Mouse (Mus musculus) lung, postnatal 25 days (tissue): ENCODE results near the gene Cs.

ENCODE experiments used
- DNase-seq: peaks from one replicate; pipeline ENCODE4 v3.0.0; 2022; ENCODE audit warnings: low spot score

Gene Cs

DNA sequence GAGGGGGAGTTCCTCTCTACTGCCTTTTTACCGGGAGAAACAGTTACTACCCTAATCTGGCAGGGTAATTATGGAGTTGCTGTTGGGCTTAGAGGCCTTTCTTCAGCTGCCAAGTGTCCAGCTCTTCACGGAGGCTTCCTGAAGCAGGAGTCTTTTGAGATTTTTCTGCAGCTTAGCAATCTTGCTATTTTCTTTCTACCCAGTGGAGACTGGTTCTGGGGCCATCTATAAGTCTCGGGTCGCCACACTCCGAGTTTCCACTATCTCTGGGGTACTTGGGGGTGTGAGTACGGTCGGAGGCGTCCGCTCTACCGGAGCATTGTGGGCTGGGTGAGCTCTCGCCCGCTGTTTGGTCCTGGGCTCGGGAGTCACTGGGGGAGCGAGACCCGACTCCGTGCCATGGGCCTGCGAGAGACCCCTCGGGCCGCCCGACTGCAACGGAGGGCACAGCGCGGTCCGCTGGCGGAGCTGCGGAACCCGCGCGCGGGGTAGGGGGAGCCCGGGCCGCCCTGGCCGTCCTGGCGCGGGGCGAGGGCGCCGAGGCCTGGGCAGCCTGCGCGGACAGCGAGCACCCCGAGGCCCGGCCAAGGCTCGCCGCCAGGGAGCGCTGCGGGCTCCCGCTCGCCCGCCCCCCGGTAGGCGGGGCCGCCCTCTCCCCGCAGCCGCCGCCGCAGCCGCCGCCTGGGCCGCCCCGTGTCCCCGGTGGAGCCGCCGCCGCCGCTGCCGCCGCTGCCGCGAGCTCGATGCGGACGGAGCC is 39.1 kb downstream of the Cs start, which contains the start of gene Ankrd52:
Gene Ankrd52, plus strand, starts transcription at position 661 of the 757 bp plus-strand sequence.
- peak; percentile 84 for DNase-seq

DNA sequence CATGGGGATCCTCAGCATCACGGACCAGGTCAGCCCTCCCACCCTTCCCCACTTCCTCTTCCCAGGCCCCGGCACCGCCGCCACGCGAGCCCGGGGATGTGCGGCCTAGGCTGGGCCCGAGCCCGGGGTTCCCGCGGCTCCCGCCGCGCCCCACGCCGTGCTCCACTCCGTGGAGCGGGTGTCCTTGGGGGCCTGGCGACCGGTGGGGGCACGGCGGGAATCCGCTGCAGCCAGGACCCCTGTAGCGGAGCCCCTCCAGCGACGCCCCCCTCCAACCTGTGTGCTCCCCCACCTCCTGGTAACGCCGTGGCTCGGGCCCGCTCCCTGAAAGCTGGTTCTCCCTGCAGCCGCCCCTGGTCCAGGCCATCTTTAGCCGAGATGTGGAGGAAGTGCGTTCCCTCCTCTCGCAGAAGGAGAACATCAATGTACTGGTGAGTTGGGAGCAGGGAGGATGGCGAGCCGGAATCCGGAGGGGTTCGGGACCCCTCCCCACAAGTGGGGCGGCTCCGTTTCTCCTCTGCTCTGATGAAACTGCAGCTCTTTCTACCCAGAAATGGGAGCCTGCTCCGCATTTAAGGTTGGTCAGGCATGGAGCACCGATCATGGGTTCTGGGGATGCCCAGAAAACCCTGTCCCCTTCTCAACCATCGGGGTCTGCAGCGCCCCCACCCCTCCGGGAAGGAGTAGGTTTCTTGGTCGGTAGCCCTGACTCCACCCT is 39.8 kb downstream of the Cs start:
- no peak for DNase-seq

GRCm38 (mm10) chr10:128377940-128378448 is 40.5 kb downstream of the Cs start:
- DNase-seq: no peak

DNA sequence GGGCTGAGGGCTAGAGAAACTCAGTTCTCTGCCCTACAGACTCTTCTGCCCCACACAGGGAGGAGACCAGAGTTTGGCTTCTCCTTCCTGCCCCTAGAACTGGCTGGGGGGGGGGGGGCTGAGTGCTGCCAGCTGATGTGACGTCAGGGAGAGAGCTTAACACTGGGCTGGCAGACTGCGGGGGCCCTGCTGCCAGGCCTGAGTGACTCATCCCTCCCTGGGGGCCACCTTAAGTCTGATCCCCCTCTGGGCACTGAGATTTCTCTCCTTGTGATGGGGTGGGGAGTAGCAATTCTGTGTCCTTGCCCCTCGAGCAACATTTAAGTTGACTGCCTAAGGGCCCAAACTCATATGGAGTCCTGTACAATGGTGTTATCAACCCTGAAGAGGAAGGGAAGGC is 40.9 kb downstream of the Cs start:
- no peak for DNase-seq

DNA sequence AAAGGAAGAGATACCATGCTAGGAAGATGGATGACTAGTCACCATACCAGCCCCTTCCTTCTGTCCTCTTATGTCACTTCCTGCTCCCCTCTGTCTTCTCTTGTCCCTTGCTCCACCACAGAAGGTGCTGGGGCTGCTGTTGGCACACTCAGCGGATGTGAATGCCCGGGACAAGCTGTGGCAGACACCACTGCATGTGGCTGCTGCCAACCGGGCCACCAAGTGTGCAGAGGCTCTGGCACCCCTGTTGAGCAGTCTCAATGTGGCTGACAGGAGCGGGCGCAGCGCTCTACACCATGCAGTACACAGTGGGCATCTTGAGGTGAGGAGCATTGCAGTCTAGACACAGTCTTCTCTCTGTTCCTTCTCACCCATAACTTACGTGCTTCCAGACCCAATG is 41.7 kb downstream of the Cs start:
- DNase-seq: no peak

- DNase-seq: no peak
These were observed 43.0 kb downstream of the Cs start for GRCm38 (mm10) chr10:128380565-128380964.

GRCm38 (mm10) chr10:128382482-128382881 is 44.9 kb downstream of the Cs start:
- DNase-seq: no peak

- no peak for DNase-seq
These were observed 48.4 kb downstream of the Cs start for GRCm38 (mm10) chr10:128385902-128386301.

DNA sequence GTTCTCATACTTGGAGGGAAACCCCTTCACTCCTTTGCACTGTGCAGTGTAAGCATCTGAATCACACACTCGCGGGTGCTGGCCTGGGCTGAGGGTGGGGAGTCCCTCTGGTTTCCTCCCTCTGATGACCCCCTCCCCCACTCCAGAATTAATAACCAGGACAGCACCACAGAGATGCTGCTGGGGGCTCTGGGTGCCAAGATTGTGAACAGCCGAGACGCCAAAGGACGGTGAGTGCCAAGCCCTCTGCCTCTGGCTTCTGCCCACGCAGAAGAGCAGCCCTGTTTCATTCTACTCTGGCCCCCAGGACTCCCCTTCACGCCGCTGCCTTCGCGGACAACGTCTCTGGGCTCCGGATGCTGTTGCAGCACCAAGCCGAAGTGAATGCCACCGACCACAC is 51.4 kb downstream of the Cs start:
- DNase-seq: no peak

- DNase-seq: no peak
These were observed 52.0 kb downstream of the Cs start for GRCm38 (mm10) chr10:128389570-128389969.

- no peak for DNase-seq
These were observed 52.8 kb downstream of the Cs start for GRCm38 (mm10) chr10:128390366-128390765.

GRCm38 (mm10) chr10:128391850-128392249 is 54.3 kb downstream of the Cs start:
- no peak for DNase-seq

- DNase-seq: no peak
These were observed 58.6 kb downstream of the Cs start for GRCm38 (mm10) chr10:128396017-128396673.

DNA sequence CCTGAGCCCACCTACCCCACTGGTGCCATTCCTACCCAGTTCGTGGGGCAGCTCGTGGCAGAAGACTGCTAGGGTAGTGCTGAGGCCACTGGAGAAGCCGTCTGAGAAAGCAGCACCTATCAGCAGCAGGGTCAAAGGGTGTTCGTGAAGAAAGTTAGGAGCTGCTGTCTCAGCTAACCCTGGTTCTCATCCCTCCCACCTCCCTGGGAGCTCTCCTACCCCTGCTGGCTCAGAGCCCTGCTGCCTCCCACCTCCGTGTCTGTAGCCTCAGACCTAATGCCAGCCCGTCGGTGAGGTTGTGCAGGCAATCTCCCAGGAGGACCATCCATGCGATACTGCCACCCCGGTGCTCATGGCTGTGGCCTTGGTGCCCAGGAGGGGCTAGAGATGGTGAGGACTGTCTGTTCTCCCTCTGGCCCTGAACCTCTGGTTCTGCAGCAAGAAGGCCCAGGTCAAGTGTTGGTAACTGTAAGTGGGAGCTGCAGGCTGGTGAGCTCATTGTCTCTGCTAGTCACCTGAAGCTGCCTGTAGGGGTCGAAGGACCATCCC is 59.3 kb downstream of the Cs start:
- no peak for DNase-seq

DNA sequence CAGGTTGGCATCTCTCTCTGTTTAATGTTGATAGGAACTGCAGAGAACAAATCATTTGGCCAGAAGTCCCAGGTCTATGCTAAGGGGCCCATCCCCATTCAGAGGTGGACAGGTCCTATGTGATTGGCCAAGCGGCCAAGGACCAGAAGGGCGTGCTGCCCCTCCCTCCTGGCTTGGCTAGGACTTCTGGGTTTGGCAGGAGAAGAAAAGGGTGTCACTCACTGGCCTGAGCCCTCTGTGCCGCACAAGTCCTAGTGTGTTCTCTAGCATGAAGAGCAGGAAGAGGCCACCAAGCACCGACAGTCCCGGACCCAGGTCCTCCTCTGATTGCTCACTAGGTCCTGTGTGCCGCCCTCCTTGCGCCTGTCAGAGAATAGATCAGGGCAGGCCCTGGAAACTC is 59.9 kb downstream of the Cs start:
- no peak for DNase-seq

DNA sequence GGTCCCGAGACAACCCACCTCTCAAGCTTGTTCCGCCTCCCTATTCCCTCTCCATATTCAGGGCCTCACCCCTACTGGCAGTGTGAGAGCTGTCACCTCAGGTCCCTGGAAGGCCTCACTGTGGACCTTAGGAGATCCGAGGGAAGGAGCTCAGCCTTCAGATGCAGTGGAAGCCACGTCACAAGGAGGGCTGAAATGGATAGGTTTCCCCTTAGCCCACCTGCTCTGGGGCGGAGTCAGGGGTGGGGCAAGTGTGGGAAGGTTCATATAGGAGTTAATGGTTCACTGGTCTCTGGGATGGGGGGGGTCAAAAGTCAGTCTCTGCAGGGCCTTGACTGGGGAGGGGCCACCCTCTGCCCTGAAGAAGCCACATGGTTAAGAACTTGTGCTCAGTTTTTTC is 62.8 kb downstream of the Cs start:
- DNase-seq: no peak

GRCm38 (mm10) chr10:128401056-128401455 is 63.5 kb downstream of the Cs start, which contains the start of gene Slc39a5:
Gene Slc39a5, minus strand, starts transcription at chr10:128401229.
- no peak for DNase-seq

DNA sequence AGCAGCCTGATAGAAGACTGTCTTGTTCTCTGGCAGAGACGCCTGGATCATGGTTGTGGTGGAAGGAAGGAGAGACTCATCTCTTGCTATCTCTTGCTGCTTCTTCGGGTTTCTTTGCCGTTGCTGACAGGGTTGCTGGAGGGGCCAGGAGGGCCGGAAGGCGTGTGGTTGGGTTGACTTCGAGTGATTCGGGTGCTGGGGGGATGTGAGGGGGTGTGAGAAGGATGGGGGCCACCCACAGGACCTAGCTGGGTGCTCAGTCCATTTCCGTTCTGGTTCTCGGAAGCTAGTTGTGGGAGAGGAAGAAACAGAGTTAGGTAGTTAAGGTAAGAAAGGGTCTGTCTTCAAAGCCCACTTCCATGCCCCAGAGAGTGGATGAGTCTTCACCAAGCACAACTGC is 64.1 kb downstream of the Cs start:
- DNase-seq: no peak

DNA sequence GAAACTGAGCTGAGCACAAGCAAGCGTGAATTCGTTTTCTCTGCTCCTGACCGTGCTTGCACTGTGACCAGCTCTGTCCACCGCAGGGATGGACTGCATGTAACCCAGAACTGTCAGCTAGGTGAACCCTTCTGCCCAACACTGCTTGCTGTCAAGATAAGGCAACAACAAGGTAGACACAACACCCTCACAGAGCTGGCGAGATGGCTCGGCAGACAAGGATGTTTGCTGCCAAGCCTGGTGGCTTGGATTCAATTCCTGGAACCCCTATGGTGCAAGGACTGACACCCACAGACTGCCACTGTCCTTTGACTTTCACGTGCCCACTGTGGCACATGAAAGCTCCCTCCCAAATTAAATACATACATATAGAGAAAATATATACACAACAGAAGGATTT is 66.4 kb downstream of the Cs start:
- DNase-seq: no peak

- no peak for DNase-seq
These were observed 71.3 kb downstream of the Cs start for GRCm38 (mm10) chr10:128408591-128409535.
